Mouse (Mus musculus): ENCODE measurements at regions not wholly inside any gene's neighbourhood (a gene's known extent, or its start where the extent isn't known, plus 50 kb on each side); places are given as distances from the start of the nearest gene placed in this dataset.
A peak's percentile ranks its signal among the peaks of the same experiment; 100 is the strongest.
"Not testable (repeated sequence)": the region's sequence is repeated elsewhere in the genome, so short reads cannot be mapped to it uniquely, and the experiment has no call there.

DNA sequence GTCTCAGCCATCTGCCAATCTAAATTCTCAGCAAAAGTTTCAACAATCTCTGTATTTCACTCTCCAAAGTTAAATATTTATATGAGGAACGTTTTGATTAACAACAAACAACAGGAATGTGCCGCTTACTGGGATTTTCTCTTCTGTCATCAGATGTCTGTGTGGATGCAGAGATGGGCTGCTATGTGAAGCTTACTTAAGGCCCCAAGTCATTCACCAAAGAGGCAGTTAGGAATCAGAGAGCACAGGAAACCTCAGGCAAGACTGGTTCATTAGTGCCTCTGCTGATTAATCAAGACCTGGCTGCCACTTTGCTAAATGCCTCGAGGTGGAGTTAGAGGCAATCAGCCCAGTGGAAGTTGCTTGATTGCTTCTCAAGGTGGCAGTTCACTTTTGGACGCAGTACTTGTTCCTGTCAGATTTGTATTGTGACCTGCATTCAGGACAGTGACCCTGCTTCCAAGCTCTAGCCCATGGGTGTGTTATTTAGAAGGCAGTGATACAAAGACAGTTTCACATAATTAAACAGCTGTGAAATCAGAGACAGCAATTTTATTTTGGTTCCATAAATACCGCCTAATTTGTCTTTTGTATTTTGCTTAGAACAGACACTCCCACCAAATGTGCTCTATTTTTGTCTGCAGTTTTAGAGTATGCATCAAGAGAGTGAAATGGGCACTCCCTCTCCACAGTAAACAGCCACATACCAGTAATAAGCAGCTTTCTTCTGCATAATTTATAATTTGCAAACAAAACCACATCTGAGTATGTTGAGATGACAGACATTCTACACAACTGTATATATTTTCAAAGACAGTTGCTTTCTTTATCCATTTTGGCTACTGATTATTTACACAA lies 457.3 kb downstream of the Serpinb8 start:
- ATAC-seq (ENCODE audit: poor library complexity, severe bottlenecking): no peak

DNA sequence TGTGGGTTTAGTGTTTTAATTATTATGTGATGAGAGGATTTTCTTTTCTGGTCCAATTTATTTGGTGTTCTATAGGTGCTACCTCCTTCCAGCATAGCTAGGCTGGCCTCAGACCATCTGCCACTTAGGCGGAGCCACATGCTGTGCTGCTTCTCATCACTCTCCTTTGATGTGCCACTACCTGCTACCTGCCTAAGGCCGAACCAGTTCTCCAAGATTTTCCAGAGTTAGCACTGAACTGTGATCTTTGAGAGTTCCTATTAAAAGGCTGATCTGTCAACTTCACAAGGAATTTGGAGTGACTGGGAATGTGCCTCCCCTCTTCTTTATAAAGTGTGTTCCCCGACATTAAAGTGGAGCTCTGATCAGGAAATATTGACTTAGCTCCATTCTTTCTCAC lies 504.8 kb downstream of the Serpinb8 start:
- no peak for ATAC-seq (ENCODE audit: poor library complexity, severe bottlenecking)

DNA sequence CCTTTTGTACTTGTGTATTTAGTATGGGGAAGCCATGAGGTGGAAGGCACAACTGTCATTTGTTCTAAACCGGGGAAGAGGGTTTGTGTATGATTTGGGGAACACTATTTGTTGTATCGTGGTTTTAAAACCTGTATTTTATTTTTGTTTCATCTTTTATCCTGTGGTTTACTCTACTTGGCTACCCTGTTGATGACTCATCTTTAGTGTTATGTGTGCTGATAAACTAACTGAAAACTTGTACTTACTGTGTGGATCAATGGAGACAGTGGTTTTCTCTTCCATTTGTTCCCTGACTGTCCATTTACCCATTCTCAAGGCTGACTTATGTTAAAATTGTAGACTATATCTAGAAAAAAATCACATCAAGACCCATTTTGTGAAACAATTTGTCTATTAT lies 512.8 kb downstream of the Serpinb8 start:
- no peak for ATAC-seq (ENCODE audit: poor library complexity, severe bottlenecking)

DNA sequence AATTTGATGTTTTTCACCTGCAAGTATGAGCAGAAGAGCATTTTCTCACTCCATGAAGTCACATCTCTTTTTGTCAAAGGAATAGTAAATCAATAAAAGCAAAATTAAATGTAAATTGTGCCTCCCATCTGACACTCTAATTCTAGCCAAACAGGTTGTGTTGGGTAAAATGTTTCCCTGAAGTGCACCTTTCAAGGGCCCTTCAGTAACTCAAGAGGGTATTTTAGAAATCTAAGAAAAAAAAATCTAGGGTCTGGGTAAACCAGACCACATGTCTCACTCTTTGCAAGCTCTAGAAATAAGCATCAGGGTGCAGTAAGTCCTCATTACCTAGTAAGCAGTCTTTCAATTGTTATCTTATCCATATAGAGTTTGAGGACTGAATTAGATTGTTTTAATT lies 521.2 kb downstream of the Serpinb8 start:
- ATAC-seq (ENCODE audit: poor library complexity, severe bottlenecking): no peak

DNA sequence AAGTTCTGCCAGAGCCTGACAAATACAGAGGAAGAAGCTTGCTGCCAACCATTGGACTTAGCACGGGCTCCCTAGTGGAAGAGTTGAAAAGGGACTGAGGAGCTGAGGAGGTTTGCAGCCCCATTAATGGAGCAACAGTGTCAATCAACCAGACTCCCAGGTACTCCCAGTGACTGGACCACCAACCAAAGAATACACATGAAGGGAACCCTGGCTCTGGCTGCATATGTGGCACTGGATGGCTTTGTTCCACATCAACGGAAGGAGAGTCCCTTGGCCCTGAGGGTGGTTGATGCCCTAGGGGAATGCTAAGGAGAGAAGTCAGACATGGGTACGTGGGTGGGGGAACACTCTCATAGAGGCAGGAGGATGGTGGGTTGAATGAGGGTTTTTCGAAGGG lies 537.6 kb downstream of the Serpinb8 start:
- ATAC-seq (ENCODE audit: poor library complexity, severe bottlenecking): no peak

DNA sequence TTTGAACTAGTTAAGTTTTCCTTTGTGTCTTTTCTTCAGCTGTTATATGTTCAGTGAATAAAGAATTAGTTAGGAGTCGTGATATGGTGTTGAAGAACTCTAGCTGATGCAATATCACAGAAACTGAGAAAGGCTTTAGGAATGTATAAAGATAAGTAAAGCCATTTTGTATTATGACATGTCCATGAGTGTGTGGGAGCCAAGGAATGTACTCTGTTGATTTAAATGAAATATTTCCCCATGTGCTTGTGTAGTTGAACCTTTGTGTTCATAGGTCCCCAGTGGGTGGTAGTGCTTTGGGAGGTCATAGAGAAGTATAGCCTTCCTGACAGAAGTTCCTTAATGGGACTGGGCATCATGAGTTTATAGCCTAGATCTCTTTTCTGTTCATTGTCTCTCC lies 542.2 kb downstream of the Serpinb8 start:
- ATAC-seq (ENCODE audit: poor library complexity, severe bottlenecking): no peak

DNA sequence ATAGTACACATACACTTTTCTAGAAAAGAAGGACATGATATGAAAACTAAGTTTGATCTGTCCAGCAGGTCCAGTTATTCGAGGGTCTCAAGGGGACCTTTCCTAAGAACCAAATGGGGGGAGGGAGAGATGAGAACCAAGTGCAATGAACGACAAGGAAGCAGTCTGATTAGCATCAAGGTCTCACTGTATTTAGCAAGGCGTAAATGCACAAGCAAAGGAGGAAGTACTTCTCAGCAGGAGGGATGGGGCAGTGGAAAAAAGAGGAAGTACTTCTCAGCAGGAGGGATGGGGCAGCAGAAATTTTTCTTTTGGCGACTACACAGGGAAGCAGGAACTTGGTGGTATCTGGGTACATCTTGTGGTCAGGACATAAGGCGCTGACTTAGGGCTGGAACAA lies 545.5 kb downstream of the Serpinb8 start:
- ATAC-seq (ENCODE audit: poor library complexity, severe bottlenecking): not testable (repeated sequence)

DNA sequence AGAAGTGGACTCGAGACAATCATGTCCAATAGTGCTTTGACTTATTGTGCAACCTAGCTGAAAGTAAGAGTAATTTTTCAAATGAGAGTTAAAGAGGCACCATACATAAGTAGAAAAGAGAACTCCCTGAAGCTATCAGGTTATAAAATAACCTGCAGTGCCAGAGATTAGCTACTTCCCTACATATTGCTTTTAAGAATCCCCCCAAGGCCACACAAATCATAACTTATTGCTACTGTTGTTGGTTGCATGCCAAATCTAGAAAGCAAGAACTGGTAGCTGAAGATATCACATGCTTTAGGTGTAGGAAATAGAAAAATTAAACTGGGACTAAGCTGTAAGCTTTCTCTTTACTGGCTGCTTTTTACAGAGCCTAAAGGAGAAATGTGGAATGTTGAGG lies 554.3 kb downstream of the Serpinb8 start:
- no peak for ATAC-seq (ENCODE audit: poor library complexity, severe bottlenecking)

DNA sequence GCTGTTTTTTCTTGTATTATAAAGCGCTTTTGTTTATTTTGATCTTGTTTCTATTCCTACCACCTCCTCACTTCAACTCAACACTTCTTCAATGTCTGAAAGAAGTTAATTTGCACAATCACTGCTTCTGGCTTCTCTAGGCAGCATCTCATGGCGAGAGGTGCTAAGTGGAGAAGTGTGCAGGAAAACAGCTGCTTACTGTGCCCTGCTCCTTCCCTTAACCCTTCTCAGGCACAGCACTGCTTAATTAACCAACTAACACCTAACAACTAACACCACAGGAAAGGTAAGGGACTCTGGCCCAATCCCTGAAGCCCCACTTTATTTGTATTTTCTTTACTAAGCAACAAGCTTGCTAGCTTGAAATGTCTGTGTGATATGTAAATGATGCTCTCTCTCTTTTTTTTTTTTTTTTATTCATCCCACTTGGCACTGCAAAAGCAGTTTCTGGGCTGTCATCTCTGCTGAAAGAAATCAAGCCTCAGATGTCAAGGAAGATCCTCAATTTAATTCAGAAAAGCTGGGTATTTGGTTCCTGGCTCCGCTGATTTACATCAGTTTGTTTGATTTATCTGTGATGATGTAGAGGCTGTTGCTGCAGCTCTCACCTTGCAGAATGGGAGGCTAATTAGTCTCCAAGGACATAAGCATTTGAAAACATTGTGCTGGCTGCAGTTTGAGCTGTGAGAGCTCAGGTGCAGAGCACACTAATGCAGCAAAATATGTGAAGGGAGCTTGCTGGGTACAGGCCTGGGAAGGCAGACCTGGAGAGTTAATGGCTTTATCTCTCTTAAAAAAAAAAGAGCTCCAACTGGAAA lies 591.8 kb downstream of the Serpinb8 start:
- ATAC-seq (ENCODE audit: poor library complexity, severe bottlenecking): no peak

DNA sequence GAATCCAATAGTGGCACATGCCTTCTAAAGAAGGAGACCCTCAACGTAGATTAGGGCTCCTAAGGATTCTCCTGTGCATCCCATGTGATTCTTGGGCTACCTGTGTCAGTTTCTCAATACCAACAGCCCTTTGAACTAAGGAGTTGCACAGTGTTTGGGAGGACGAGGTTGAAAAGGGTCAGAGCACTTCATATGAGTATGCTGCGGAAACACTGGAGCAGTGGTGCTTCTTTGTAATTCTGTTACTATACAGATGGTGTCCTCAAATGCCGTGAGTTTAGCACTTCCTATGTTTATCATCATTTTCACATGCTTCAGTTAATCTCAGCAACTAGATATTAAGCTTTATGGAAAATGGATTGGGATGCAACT lies 592.3 kb downstream of the Serpinb8 start:
- no peak for ATAC-seq (ENCODE audit: poor library complexity, severe bottlenecking)

DNA sequence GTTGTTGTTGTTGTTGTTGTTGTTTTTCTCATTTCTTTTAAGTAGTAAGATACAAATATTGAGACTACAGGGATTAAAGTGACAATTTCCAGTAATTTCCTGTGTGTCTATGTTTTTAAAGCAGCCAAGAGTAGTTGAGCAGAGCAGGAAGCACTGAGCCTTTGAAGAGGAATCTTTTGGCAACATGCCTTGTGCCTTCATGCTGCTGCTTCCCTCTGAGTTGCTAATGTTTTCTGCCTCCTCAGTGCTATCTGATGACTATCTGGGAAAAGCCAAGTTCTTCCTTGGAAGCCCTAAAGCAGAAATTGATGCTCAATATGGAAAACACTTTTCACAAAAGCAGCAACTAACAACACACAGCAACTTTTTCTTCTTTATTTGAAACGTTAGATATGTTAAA lies 634.2 kb downstream of the Serpinb8 start:
- no peak for ATAC-seq (ENCODE audit: poor library complexity, severe bottlenecking)

DNA sequence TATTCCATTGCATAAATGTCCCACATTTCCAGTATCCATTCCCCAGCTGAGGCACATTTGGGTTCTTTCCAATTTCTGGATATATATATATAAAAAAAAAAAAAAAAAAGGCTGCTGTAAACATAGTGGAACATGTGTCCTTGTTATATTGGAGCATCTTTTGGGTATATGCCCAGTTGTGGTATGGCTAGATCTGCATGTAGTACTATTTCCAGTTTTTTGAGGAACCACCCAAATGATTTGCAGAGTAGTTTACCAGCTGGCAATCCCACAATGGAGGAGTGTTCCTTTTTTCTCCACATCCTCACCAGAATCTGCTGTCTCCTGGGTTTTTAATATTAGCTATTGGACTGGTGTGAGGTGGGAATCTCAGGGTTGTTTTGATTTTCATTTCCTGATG lies 650.3 kb downstream of the Serpinb8 start:
- ATAC-seq (ENCODE audit: poor library complexity, severe bottlenecking): no peak

DNA sequence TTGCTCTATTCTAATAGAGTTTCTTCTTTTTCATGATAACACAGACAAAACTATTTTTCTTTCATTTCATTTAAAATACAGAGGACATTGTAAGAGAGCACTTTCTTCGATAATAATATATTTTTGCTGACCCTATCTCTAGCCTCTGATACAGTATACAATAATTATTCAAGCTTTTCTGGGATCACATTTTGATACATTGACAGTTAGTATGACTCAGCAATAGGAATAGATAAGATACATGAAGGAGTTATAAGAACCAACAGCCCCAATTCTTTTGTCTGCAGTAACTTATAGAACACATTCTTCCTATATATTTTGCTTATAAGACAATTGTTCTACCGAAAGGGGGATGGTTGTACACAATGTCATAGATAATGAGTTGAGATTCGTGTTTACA lies 665.3 kb downstream of the Serpinb8 start:
- no peak for ATAC-seq (ENCODE audit: poor library complexity, severe bottlenecking)

DNA sequence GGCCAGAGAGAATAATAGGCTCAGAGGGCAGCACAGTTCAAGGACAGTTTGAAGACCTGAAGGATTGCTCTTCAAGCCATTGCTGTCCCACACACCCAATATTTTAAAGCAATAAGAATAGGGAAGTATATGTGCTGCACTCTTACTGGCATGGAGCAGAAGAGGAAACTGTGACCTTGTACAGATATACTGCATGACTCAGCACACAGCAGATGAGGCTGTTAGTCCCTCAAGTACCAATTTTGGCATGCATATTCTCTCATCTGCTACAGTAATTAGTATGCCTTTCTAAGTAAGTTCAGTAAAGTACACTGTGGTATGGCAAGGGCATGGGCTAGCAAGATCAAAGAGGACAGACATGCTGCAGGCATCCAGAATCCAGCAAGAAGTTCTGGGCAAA lies 669.5 kb downstream of the Serpinb8 start:
- peak; percentile 98 for ATAC-seq (ENCODE audit: poor library complexity, severe bottlenecking)

DNA sequence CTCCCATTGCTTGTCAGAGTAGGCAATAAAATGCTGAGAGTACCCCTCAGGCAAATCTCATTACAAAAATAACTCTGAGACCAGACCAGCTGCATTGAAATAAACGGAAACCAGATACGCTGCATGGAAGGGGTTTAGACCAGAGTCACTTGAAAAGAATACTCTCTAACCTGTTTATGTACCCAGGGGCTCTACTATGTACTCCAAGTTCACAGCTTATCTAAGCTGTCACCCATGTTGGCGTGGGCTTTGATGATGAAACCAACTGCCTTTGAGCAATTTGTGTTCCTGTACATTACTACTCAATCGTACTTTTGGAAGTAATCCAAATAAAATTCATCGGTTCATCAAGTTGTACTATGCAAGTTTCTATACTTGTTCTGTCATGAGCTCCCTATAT lies 692.3 kb downstream of the Serpinb8 start:
- no peak for ATAC-seq (ENCODE audit: poor library complexity, severe bottlenecking)

DNA sequence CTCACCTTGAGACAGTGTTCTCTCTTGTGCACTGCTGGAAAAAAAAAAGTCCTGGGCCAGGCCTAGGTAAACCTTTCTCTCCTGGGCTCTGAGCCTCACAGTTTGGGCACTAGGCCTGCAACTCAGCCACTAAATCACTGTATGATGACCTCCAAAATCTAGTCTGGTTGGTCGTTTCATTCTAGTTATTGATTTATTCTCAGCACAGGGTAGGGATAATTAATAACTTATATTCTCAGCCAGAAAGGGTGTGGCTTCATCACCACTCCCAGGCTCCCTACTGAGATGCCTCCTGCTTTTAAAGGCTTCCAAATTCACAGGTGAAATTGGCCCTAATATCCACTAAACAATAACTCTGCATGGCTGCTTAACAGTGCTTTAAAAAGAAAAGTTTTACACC lies 696.8 kb downstream of the Serpinb8 start:
- ATAC-seq (ENCODE audit: poor library complexity, severe bottlenecking): no peak

All from megakaryocyte, adult 5-6 weeks (primary cell).